Mouse (Mus musculus): ENCODE measurements around the gene Atp6v1e2.

DNA sequence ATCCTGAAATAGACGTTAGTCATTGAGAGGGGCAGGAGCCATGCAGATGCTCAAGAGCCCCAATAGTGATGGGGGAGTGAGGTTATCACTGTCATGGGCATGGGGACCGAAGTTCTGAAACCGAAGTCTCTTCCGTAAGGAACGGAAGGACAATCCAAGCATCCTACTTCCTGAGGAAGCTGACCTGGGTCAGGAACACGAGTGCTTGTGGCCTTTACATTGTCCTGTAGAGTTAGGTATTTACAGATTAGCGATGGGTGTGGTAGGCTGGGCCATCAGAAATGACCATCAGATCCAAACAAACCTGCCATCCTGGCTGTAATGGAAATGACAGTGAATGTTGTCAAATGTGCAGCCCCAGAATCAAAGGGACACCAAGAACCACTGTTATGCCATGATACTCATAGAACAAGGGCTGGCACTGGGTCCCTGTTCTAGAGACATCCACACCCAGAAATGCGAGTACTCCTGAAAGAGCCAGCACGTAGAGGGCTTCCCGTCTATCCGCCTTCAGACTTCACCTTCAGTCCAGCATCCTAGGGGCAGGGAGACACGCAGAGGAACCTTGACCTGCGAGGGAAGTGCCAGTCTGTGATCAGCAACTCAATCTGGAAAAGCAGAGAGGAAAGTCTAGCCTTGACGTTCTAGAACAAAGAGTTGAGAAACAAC is 45.2 kb downstream of the Atp6v1e2 start:
- TF ChIP-seq CTCF (IDR thresholded peaks at IDR 0.05; ENCODE audit: low read depth) (no peak), EP300 (IDR thresholded peaks at IDR 0.05; ENCODE audit: low read depth) (no peak)

All from liver, postnatal 0 days (tissue).